Mouse (Mus musculus) urinary bladder, postnatal 14 days (tissue): ENCODE results near the gene Tmtc1.
A peak's percentile ranks its signal among the peaks of the same experiment; 100 is the strongest.

Experiments used
- DNase-seq: peaks from one replicate; pipeline ENCODE4 v3.0.0; 2021; ENCODE audit warnings: low spot score

Gene Tmtc1

GRCm38 (mm10) chr6:148420387-148420786, 23.8 kb downstream of the Tmtc1 start:
- no peak for DNase-seq

- DNase-seq = no peak
Measured at GRCm38 (mm10) chr6:148416597-148416996, 27.6 kb downstream of the Tmtc1 start.

- no peak for DNase-seq
Measured at GRCm38 (mm10) chr6:148413638-148414037, 30.6 kb downstream of the Tmtc1 start.

- no peak for DNase-seq
Measured at GRCm38 (mm10) chr6:148406792-148407490, 37.2 kb downstream of the Tmtc1 start.

- no peak for DNase-seq
Measured at GRCm38 (mm10) chr6:148405599-148405998, 38.6 kb downstream of the Tmtc1 start.

GRCm38 (mm10) chr6:148404500-148404899, 39.7 kb downstream of the Tmtc1 start:
- peak; percentile 35 for DNase-seq

GRCm38 (mm10) chr6:148403761-148404160, 40.4 kb downstream of the Tmtc1 start:
- DNase-seq = no peak

GRCm38 (mm10) chr6:148401031-148401430, 43.2 kb downstream of the Tmtc1 start:
- no peak for DNase-seq

GRCm38 (mm10) chr6:148399541-148399940, 44.6 kb downstream of the Tmtc1 start:
- DNase-seq = no peak

GRCm38 (mm10) chr6:148398888-148399287, 45.3 kb downstream of the Tmtc1 start:
- DNase-seq = no peak

- DNase-seq = no peak
Measured at GRCm38 (mm10) chr6:148397270-148397669, 46.9 kb downstream of the Tmtc1 start.

GRCm38 (mm10) chr6:148395272-148395671, 48.9 kb downstream of the Tmtc1 start:
- DNase-seq = no peak

- DNase-seq = no peak
Measured at GRCm38 (mm10) chr6:148394294-148394693, 49.9 kb downstream of the Tmtc1 start.

- no peak for DNase-seq
Measured at GRCm38 (mm10) chr6:148392147-148392546, 52.0 kb downstream of the Tmtc1 start.

- no peak for DNase-seq
Measured at GRCm38 (mm10) chr6:148391286-148391685, 52.9 kb downstream of the Tmtc1 start.

- DNase-seq = no peak
Measured at GRCm38 (mm10) chr6:148390630-148391276, 53.4 kb downstream of the Tmtc1 start.

GRCm38 (mm10) chr6:148387990-148388389, 56.2 kb downstream of the Tmtc1 start:
- no peak for DNase-seq

- DNase-seq = peak; percentile 31
Measured at GRCm38 (mm10) chr6:148384111-148384895, 59.9 kb downstream of the Tmtc1 start.

- no peak for DNase-seq
Measured at GRCm38 (mm10) chr6:148381163-148381782, 62.9 kb downstream of the Tmtc1 start.

GRCm38 (mm10) chr6:148375618-148376209, 68.5 kb downstream of the Tmtc1 start:
- DNase-seq = no peak

- DNase-seq = no peak
Measured at GRCm38 (mm10) chr6:148375015-148375414, 69.2 kb downstream of the Tmtc1 start.

GRCm38 (mm10) chr6:148373444-148373843, 70.7 kb downstream of the Tmtc1 start:
- DNase-seq = no peak
